Mouse (Mus musculus) G1E (cell line): Measurements from ENCODE around the gene Erbb2. TPM values are rescaled to one million over a fixed set of nuclear protein-coding genes. Genes with fewer than 3 reads are reported as not detected.

Source experiments
- ATAC-seq: 2 replicates; pipeline ENCODE4 v1.8.0; 2016; ENCODE audit warnings: mild to moderate bottlenecking; ENCODE audit not compliant: insufficient number of reproducible peaks, poor library complexity, low FRiP score, severe bottlenecking; ENCODE audit errors: extremely low read depth
- DNase-seq: peaks from one replicate; pipeline ENCODE4 v3.0.0; 2012; ENCODE audit warnings: low spot score
- H3K27me3 ChIP-seq: 2 replicates; pipeline ENCODE4 v1.6.1; 2012; ENCODE audit warnings: mild to moderate bottlenecking, low read length, inconsistent platforms; ENCODE audit not compliant: insufficient read depth
- H3K36me3 ChIP-seq: replicated peaks from 2 replicates; pipeline ENCODE3; 2012; ENCODE audit warnings: mild to moderate bottlenecking, inconsistent platforms
- H3K4me1 ChIP-seq: 2 replicates; pipeline ENCODE4 v1.6.1; 2012; ENCODE audit warnings: low read depth, low read length, inconsistent platforms, mixed read lengths; ENCODE audit not compliant: insufficient read depth
- H3K4me3 ChIP-seq: 2 replicates; pipeline ENCODE4 v1.5.1; 2012; ENCODE audit warnings: low read depth, mild to moderate bottlenecking, inconsistent platforms, low read length, moderate library complexity, mixed read lengths
- H3K9me3 ChIP-seq: replicated peaks from 2 replicates; pipeline ENCODE4 v1.6.1; 2012; ENCODE audit warnings: inconsistent platforms
- CTCF ChIP-seq: IDR thresholded peaks from 2 replicates; pipeline ENCODE4 v1.5.1; 2012; ENCODE audit warnings: low read depth, low read length, inconsistent platforms, mixed read lengths
- GATA1 ChIP-seq: IDR thresholded peaks from 2 replicates; pipeline ENCODE4 v1.6.1; 2012; ENCODE audit warnings: borderline replicate concordance, low read length, inconsistent platforms, mixed read lengths
- GATA2 ChIP-seq: IDR thresholded peaks from 2 replicates; pipeline ENCODE4 v1.6.1; 2012; ENCODE audit warnings: low read depth, low read length, inconsistent platforms, borderline replicate concordance
- POLR2AphosphoS5 ChIP-seq: IDR thresholded peaks from 2 replicates; pipeline ENCODE4 v1.6.1; 2012; ENCODE audit warnings: low read depth, low read length, inconsistent platforms; ENCODE audit not compliant: insufficient replicate concordance
- TAL1 ChIP-seq: conservative IDR thresholded peaks from 2 replicates; pipeline ENCODE4 v1.6.1; 2012; ENCODE audit warnings: low read depth, low read length, inconsistent platforms, mixed read lengths
- polyA plus RNA-seq: library from polyadenylated mRNA; stranded (reverse); fragments of >175 nt; gene quantifications from 2 replicates; pipeline ENCODE4 v1.2.3, GENCODE M21; 2012
- total RNA-seq, 2 experiments: library from RNA; stranded (forward) in 1 of 2; stranded (reverse) in 1 of 2; fragments of 200-1000 nt in 1 of 2; fragments of >200 nt in 1 of 2; fragmentation: Nextera tagmentation in 1 of 2; gene quantifications; 2 replicates each; pipeline ENCODE4 v1.2.3; 2014 to 2017

Gene Erbb2
- total and polyA plus RNA-seq, 3 experiments, result 0.05 TPM; not detected in 2

- Histone ChIP-seq H3K36me3 (peaks cover 87% of the 10 kb centered on the region), H3K27me3 (no peaks in the 10 kb centered on the region), H3K4me3 (no peak overlapping the region), H3K4me1 (peaks cover 11% of the 10 kb centered on the region), H3K9me3 (no peaks in the 10 kb centered on the region)
- no peak for DNase-seq
- ATAC-seq, result no peak
- no peak for TF ChIP-seq CTCF
Measured at GRCm38 (mm10) chr11:98370588-98370987, 41.7 kb upstream of the Erbb2 start.

GRCm38 (mm10) chr11:98371556-98372240, 40.6 kb upstream of the Erbb2 start:
- Histone ChIP-seq H3K4me3 (no peak overlapping the region), H3K9me3 (no peaks in the 10 kb centered on the region), H3K27me3 (no peaks in the 10 kb centered on the region), H3K4me1 (peaks cover 8% of the 10 kb centered on the region; the same call in 1 of the 2 replicates), H3K36me3 (peaks cover 87% of the 10 kb centered on the region)
- no peak for DNase-seq
- TF ChIP-seq TAL1 (no peak), CTCF (no peak), POLR2AphosphoS5 (no peak), GATA2 (no peak), GATA1 (no peak)
- no peak for ATAC-seq

GRCm38 (mm10) chr11:98372406-98372805, 39.9 kb upstream of the Erbb2 start:
- TF ChIP-seq TAL1, result no peak
- TF ChIP-seq CTCF, result peak; percentile 92
- Histone ChIP-seq H3K27me3 (no peaks in the 10 kb centered on the region), H3K9me3 (no peaks in the 10 kb centered on the region), H3K36me3 (peaks cover 89% of the 10 kb centered on the region), H3K4me1 (peaks cover 8% of the 10 kb centered on the region; the same call in 1 of the 2 replicates), H3K4me3 (no peak overlapping the region)
- no peak for ATAC-seq
- DNase-seq, result peak; percentile 60

- TF ChIP-seq POLR2AphosphoS5, result no peak
- TF ChIP-seq TAL1, result no peak
- no peak for TF ChIP-seq CTCF
- TF ChIP-seq GATA1, result no peak
- no peak for TF ChIP-seq GATA2
- ATAC-seq (no peak), DNase-seq (no peak)
- Histone ChIP-seq H3K9me3 (no peaks in the 10 kb centered on the region), H3K4me3 (no peak overlapping the region), H3K4me1 (peaks cover 8% of the 10 kb centered on the region; the same call in 1 of the 2 replicates), H3K27me3 (no peaks in the 10 kb centered on the region), H3K36me3 (peaks cover 92% of the 10 kb centered on the region)
Measured at GRCm38 (mm10) chr11:98373244-98373643, 39.0 kb upstream of the Erbb2 start.

GRCm38 (mm10) chr11:98374266-98374665, 38.0 kb upstream of the Erbb2 start:
- DNase-seq (no peak), ATAC-seq (no peak)
- H3K4me3 ChIP-seq, result no peak overlapping the region
- H3K36me3 ChIP-seq, result peaks cover 95% of the 10 kb centered on the region
- H3K27me3 ChIP-seq, result no peaks in the 10 kb centered on the region
- no peaks in the 10 kb centered on the region for H3K9me3 ChIP-seq
- peaks cover 8% of the 10 kb centered on the region; the same call in 1 of the 2 replicates for H3K4me1 ChIP-seq
- TF ChIP-seq GATA1 (no peak), GATA2 (no peak)

GRCm38 (mm10) chr11:98376756-98377155, 35.5 kb upstream of the Erbb2 start:
- Histone ChIP-seq H3K4me3 (no peak overlapping the region), H3K27me3 (no peaks in the 10 kb centered on the region), H3K36me3 (peaks cover 95% of the 10 kb centered on the region), H3K9me3 (no peaks in the 10 kb centered on the region), H3K4me1 (peaks cover 4% of the 10 kb centered on the region; the same call in 1 of the 2 replicates)
- ATAC-seq (no peak), DNase-seq (no peak)
- TF ChIP-seq CTCF (no peak), TAL1 (no peak), GATA2 (no peak), GATA1 (no peak), POLR2AphosphoS5 (no peak)

- peaks cover 87% of the 10 kb centered on the region for H3K36me3 ChIP-seq
- DNase-seq (no peak), ATAC-seq (no peak)
- TF ChIP-seq TAL1 (no peak), CTCF (no peak), GATA1 (no peak), GATA2 (no peak), POLR2AphosphoS5 (no peak)
- no peaks in the 10 kb centered on the region for H3K4me1 ChIP-seq
- H3K27me3 ChIP-seq, result no peaks in the 10 kb centered on the region
- no peak overlapping the region for H3K4me3 ChIP-seq
- H3K9me3 ChIP-seq, result no peaks in the 10 kb centered on the region
Measured at GRCm38 (mm10) chr11:98377787-98378186, 34.5 kb upstream of the Erbb2 start.
